Mouse (Mus musculus) midbrain, embryonic 16.5 days (tissue): ENCODE results near the gene Lrguk. TPM values are rescaled to one million over a fixed set of nuclear protein-coding genes. Genes with fewer than 3 reads are reported as not detected.

ENCODE experiments used
- ATAC-seq: fragments of 200-750 bp; cut with Nextera tagmentation; 2 replicates; pipeline ENCODE4 v1.8.0; 2017; ENCODE audit warnings: moderate TSS enrichment
- H3K27ac ChIP-seq: fragments of 300-500 bp; sonication (generic); 2 replicates; pipeline ENCODE4 v1.5.1; 2014; ENCODE audit warnings: mild to moderate bottlenecking, low read length, mixed read lengths
- H3K27me3 ChIP-seq: fragments of 300-500 bp; sonication (generic); 2 replicates; pipeline ENCODE4 v1.6.1; 2014; ENCODE audit warnings: low read depth, low read length, mixed read lengths; ENCODE audit not compliant: control insufficient read depth, insufficient read depth
- H3K36me3 ChIP-seq: fragments of 300-500 bp; sonication (generic); 2 replicates; pipeline ENCODE4 v1.6.1; 2014; ENCODE audit warnings: mild to moderate bottlenecking, low read length, moderate library complexity, mixed read lengths; ENCODE audit not compliant: control insufficient read depth, insufficient read depth
- H3K4me1 ChIP-seq: fragments of 300-500 bp; sonication (generic); 2 replicates; pipeline ENCODE4 v1.6.1; 2014; ENCODE audit warnings: mild to moderate bottlenecking, low read length, mixed read lengths; ENCODE audit not compliant: control insufficient read depth, insufficient read depth
- H3K4me2 ChIP-seq: fragments of 300-500 bp; sonication (generic); 2 replicates; pipeline ENCODE4 v1.6.1; 2014; ENCODE audit warnings: mild to moderate bottlenecking, low read length, mixed read lengths
- H3K4me3 ChIP-seq: fragments of 300-500 bp; sonication (generic); 2 replicates; pipeline ENCODE4 v1.5.1; 2014; ENCODE audit warnings: low read depth, mild to moderate bottlenecking, low read length, moderate library complexity, mixed read lengths
- H3K9ac ChIP-seq: fragments of 300-500 bp; sonication (generic); 2 replicates; pipeline ENCODE4 v1.6.1; 2014; ENCODE audit warnings: low read depth, low read length, mixed read lengths
- H3K9me3 ChIP-seq: fragments of 300-500 bp; sonication (generic); replicated peaks from 2 replicates; pipeline ENCODE4 v1.6.1; 2014; ENCODE audit warnings: mild to moderate bottlenecking, low read length, mixed read lengths; ENCODE audit not compliant: control insufficient read depth, poor library complexity, severe bottlenecking
- WGBS: fragments of 180-500 bp; shearing (Covaris S2); extraction: QIAGEN DNeasy Blood & Tissue Kit; methylation state at CpG from one replicate; pipeline ENCODE4 v1.1.7; 2014; 5-methylcytosine and 5-hydroxymethylcytosine counted together
- polyA plus RNA-seq: library from polyadenylated mRNA; unstranded; fragments of >200 nt; fragmentation: Nextera tagmentation; extraction: Ambion mirVana; gene quantifications from 2 replicates; pipeline ENCODE4 v1.2.1, GENCODE M21; 2015

The Lrguk gene
- polyA plus RNA-seq, 1 experiment from 2014 or later = 0.50 TPM

DNA sequence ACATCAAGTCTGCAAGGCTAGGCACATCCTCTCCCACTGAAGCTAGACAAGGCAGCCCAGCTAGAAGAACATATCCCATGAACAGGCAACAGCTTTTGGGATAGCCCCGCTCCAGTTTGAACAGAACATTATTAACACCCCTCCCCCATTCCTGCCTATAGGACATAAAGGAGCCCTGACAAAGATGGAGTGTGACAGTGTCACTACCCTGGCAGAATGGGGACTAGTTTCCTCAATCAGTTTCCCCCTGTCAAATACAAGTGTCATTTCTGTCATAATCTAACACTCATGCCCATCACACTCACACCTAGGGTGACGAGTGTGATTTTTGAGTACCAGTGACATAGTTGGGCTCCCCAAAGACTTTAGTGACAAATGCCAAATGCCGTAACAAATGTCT, 118.8 kb downstream of the Lrguk start:
- no peaks in the 10 kb centered on the region for H3K27me3 ChIP-seq
- no peaks in the 10 kb centered on the region for H3K9me3 ChIP-seq
- H3K36me3 ChIP-seq = no peaks in the 10 kb centered on the region
- H3K27ac ChIP-seq = no peak overlapping the region
- ATAC-seq = no peak
- H3K4me1 ChIP-seq = peaks cover 4% of the 10 kb centered on the region; the same call in 1 of the 2 replicates
- H3K4me2 ChIP-seq = no peak overlapping the region
- WGBS = 94% methylated on average over 3 of the region's 3 CpGs
- no peak overlapping the region for H3K4me3 ChIP-seq
- H3K9ac ChIP-seq = no peak overlapping the region

- ATAC-seq = no peak
- Histone ChIP-seq H3K9ac (no peak overlapping the region), H3K4me3 (no peak overlapping the region), H3K27me3 (no peaks in the 10 kb centered on the region), H3K4me2 (no peak overlapping the region), H3K27ac (no peak overlapping the region), H3K9me3 (no peaks in the 10 kb centered on the region), H3K36me3 (no peaks in the 10 kb centered on the region), H3K4me1 (peaks cover 9% of the 10 kb centered on the region; the same call in 1 of the 2 replicates)
- WGBS = 83% methylated on average over 7 of the region's 7 CpGs
Measured at GRCm38 (mm10) chr6:34148639-34149038, 119.4 kb downstream of the Lrguk start.

GRCm38 (mm10) chr6:34149066-34149465, 119.8 kb downstream of the Lrguk start:
- no peak overlapping the region for H3K4me2 ChIP-seq
- no peak overlapping the region for H3K4me3 ChIP-seq
- H3K36me3 ChIP-seq = no peaks in the 10 kb centered on the region
- H3K27ac ChIP-seq = no peak overlapping the region
- no peak for ATAC-seq
- 88% methylated on average over 9 of the region's 9 CpGs for WGBS
- no peak overlapping the region for H3K9ac ChIP-seq
- H3K27me3 ChIP-seq = no peaks in the 10 kb centered on the region
- H3K9me3 ChIP-seq = no peaks in the 10 kb centered on the region
- peaks cover 13% of the 10 kb centered on the region; the same call in 1 of the 2 replicates for H3K4me1 ChIP-seq

GRCm38 (mm10) chr6:34149821-34150220, 120.6 kb downstream of the Lrguk start:
- Histone ChIP-seq H3K4me3 (no peak overlapping the region), H3K27me3 (no peaks in the 10 kb centered on the region), H3K4me1 (peaks cover 19% of the 10 kb centered on the region), H3K9me3 (no peaks in the 10 kb centered on the region), H3K9ac (no peak overlapping the region), H3K27ac (no peak overlapping the region), H3K4me2 (no peak overlapping the region), H3K36me3 (no peaks in the 10 kb centered on the region)
- ATAC-seq = no peak
- 86% methylated on average over 1 of the region's 1 CpGs for WGBS

- Histone ChIP-seq H3K4me3 (no peak overlapping the region), H3K4me1 (peaks cover 25% of the 10 kb centered on the region), H3K4me2 (no peak overlapping the region), H3K9me3 (no peaks in the 10 kb centered on the region), H3K9ac (no peak overlapping the region), H3K27me3 (no peaks in the 10 kb centered on the region), H3K27ac (peak overlapping the region; percentile 68), H3K36me3 (0 out of 2 replicates have a peak, but pooled peaks cover under 1% of the 10 kb centered on the region)
- ATAC-seq = no peak
- WGBS = 46% methylated on average over 18 of the region's 18 CpGs
Measured at GRCm38 (mm10) chr6:34153069-34154052, 124.1 kb downstream of the Lrguk start.

GRCm38 (mm10) chr6:34154202-34154601, 125.0 kb downstream of the Lrguk start:
- no peak overlapping the region for H3K9ac ChIP-seq
- H3K4me3 ChIP-seq = no peak overlapping the region
- no peaks in the 10 kb centered on the region for H3K9me3 ChIP-seq
- WGBS = 41% methylated on average over 3 of the region's 3 CpGs
- H3K4me1 ChIP-seq = peaks cover 25% of the 10 kb centered on the region
- H3K27ac ChIP-seq = peak overlapping the region; percentile 68
- no peak overlapping the region for H3K4me2 ChIP-seq
- peaks cover 4% of the 10 kb centered on the region; the same call in 1 of the 2 replicates for H3K36me3 ChIP-seq
- peak; percentile 63; the same call in 1 of the 2 replicates for ATAC-seq
- no peaks in the 10 kb centered on the region for H3K27me3 ChIP-seq

DNA sequence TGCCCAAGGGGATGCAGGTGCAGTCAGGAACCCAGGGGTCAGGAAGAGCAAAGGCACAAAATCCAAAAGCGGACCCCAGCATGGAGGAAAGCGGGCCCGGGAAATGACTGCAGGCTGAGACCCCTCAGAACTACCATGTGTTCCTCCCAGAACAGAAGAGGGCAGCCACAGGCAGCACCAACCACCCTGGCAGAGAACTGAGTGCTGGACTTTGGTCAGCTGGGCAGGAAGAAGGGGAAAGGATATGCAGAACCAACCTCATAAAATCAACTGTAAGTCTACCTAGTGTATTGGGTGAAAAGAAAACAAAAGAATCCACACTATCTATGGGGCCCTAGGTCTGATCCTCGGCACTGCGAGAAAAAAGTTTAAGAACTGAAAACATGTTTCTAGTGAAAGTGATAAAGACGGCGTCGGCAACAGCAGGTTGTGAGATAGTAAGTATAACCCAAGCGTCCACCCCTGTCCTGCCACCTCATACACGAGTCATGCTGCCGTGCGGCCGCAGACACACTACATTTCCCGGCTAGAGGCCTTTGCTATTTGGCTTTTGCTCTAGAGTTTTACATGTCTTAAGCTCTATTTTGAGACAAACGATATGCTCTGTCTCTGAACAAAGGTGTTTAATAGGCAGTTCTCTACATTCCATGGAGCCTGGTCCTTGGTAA, 126.0 kb downstream of the Lrguk start:
- H3K9ac ChIP-seq = no peak overlapping the region
- H3K27me3 ChIP-seq = no peaks in the 10 kb centered on the region
- WGBS = 93% methylated on average over 15 of the region's 15 CpGs
- no peak for ATAC-seq
- no peaks in the 10 kb centered on the region for H3K9me3 ChIP-seq
- no peak overlapping the region for H3K4me3 ChIP-seq
- no peak overlapping the region for H3K4me2 ChIP-seq
- H3K4me1 ChIP-seq = peaks cover 25% of the 10 kb centered on the region
- peaks cover 11% of the 10 kb centered on the region for H3K36me3 ChIP-seq
- H3K27ac ChIP-seq = peak overlapping the region; percentile 65

GRCm38 (mm10) chr6:34156057-34156456, 126.8 kb downstream of the Lrguk start:
- Histone ChIP-seq H3K4me2 (no peak overlapping the region), H3K27ac (no peak overlapping the region), H3K9me3 (no peaks in the 10 kb centered on the region), H3K4me3 (no peak overlapping the region), H3K9ac (no peak overlapping the region), H3K36me3 (peaks cover 18% of the 10 kb centered on the region), H3K27me3 (no peaks in the 10 kb centered on the region), H3K4me1 (peaks cover 25% of the 10 kb centered on the region)
- no peak for ATAC-seq
- 65% methylated on average over 5 of the region's 5 CpGs for WGBS
